Mouse (Mus musculus) mouse embryonic stem cell (cell line): Measurements from ENCODE around the gene 4931408C20Rik.

Source experiments
- in situ Hi-C, 2 experiments: fragments of 300-500 bp; cut with MboI; formaldehyde crosslinking; loops; 1 replicate in 1 of 2; 3 replicates in 1 of 2; pipeline ENCODE4 v1.14.3; 2019 to 2020; ENCODE audit warnings: low sequenced_read_pairs in 2 of 2, low pct_unique_long_range_greater_than_20kb in 1 of 2, mixed read lengths in 1 of 2; ENCODE audit not compliant: unreplicated experiment in 1 of 2

4931408C20Rik gene

GRCm38 (mm10) chr1:26686842-26687760, at the start of gene 4931408C20Rik:
Gene 4931408C20Rik, minus strand, starts transcription at chr1:26687460.
- in situ Hi-C loops = no loop called here

GRCm38 (mm10) chr1:26687926-26688325, 666 bp upstream of the 4931408C20Rik start:
- in situ Hi-C loops = no loop called here

- in situ Hi-C loops = no loop called here
Measured at GRCm38 (mm10) chr1:26685952-26686693, 1.1 kb downstream of the 4931408C20Rik start.

GRCm38 (mm10) chr1:26685383-26685782, 1.9 kb downstream of the 4931408C20Rik start:
- in situ Hi-C loops = no loop called here

GRCm38 (mm10) chr1:26649704-26650388, 37.4 kb downstream of the 4931408C20Rik start:
- in situ Hi-C loops = no loop called here

GRCm38 (mm10) chr1:26636051-26636450, 51.2 kb downstream of the 4931408C20Rik start:
- in situ Hi-C loops = no loop called here
